Mouse (Mus musculus) heart, postnatal 0 days (tissue): Measurements from ENCODE around the gene Trim50.

Experiments
- CTCF ChIP-seq: IDR thresholded peaks from 2 replicates; pipeline ENCODE4 v1.5.1; 2016; ENCODE audit warnings: antibody characterized with exemption, control low read depth, low read depth
- EP300 ChIP-seq: IDR thresholded peaks from 2 replicates; pipeline ENCODE4 v1.6.1; 2016; ENCODE audit warnings: antibody characterized with exemption, low read depth

DNA sequence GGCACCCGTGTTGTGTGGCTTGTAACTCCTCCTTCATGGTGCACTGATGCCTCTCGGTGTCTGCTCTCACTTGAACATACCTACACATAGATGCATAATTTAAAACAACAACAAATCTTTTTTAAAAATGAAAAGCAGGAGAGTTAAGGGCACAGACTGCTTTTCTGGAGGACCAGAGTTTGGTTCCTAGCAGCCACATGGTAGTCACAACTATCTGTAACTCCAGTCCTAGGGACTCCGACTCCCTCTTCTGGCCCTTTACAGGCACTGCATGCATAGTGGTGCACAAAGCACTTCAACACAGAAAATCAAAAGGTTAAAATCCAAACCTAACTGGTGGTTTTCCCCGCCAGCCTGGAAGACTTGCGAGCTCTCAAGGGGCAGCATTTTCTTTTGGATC is 20.5 kb downstream of the Trim50 start:
- TF ChIP-seq EP300, result no peak
- 0 out of 2 replicates have a peak, but pooled peaks have one; percentile 3 for TF ChIP-seq CTCF
